Mouse (Mus musculus): ENCODE data around the gene Tatdn3.

Gene Tatdn3

DNA sequence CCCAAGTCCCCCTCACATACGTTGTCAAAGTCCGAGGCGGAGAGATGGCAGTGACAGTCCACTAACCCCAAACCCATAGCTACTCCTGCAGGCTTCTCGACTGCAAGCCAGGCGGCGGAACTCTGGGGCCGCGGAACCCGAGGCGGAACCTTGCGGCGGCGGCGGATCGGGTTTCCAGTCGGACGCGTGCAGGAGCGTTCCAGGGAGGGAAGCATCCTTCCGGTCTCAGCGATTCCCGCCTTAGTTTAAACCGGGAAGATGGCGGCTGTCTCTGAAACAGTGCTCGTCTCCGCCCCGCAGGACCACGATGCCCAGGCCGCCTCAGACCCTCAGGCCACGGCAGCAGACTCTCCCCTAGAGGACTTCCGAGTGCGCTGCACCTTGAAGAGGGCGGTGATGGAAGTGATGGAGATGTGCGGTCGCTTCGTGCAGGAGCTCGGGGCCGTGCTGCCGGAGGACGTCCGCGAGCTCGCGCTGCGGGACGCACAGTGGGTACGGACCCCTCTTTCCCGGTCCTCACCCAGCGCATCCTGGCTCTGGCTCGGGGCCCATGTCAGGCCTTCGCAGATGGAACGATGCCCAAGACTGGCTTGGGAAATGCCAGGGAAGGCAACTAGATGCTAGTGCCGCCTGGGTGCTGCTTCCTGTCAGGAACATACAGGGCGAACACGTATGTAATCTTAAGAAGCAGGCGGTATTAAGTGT is at the start of gene Tatdn3, which contains the start of gene Nsl1:
Gene Tatdn3 (minus strand): TSS at position 152 of the 705 bp plus-strand sequence.
Gene Nsl1 (plus strand): TSS at position 232 of the 705 bp plus-strand sequence.
- DNase-seq (ENCODE audit: low spot score): peak; percentile 84

DNA sequence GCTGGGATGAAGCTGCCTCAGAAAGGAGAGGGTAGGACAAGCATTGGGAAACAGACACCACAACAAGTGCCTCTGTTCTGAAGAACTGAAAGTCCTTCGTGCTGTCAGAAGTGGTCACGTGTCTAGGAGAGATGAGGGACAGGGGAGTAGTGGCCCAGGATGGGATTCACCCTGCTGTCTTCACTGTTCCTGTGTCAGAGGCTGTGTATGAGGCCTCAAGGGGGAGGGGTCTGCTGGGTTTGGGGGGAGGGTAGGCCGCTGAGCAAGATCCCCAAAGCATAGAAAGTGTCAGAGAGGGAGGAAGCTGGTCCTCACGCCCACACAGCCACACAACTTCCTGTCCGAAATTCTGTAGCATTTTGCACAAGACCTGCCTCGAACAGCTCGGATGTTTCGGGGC is 48.4 kb upstream of the Tatdn3 start:
- no peak for DNase-seq (ENCODE audit: low spot score)

DNA sequence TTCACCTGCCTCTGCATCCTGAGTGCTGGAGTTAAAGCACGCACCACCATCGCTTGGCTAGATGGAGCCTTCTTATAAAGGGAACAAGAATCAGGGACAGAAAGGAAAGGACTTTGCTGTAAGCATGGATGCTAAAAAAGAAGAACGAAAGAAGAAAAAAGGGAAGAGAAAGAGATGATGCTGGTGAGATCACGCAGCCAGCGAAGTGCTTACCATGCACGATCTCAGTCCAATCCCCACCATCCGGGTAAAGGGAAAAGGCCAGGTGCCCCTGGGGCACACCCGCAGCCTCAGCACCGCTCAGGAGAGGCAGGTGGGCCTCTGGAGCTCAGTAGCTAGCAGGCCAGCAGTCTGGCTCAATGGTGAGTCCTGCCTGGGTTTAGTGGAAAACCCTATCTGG is 47.2 kb upstream of the Tatdn3 start:
- DNase-seq (ENCODE audit: low spot score): no peak

DNA sequence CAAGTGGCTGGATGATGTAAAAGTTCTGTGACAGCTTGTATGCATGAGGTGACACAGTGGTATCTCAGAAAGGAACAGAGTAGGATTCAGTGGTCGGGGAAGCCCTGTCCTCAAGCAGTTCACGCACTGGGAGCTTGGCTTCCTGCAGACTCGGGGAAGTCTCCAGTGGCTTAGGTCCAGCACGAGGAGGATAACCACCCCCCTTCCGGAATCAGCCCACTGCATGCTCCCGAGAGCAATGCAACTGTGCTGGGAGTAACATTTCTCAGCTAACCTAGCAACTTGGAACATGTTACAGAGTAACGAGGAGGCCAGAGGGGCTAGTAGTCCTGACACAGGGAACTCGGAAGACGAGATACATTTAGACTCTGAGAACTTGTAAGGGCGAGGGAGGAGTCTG is 44.6 kb upstream of the Tatdn3 start:
- DNase-seq (ENCODE audit: low spot score): no peak

DNA sequence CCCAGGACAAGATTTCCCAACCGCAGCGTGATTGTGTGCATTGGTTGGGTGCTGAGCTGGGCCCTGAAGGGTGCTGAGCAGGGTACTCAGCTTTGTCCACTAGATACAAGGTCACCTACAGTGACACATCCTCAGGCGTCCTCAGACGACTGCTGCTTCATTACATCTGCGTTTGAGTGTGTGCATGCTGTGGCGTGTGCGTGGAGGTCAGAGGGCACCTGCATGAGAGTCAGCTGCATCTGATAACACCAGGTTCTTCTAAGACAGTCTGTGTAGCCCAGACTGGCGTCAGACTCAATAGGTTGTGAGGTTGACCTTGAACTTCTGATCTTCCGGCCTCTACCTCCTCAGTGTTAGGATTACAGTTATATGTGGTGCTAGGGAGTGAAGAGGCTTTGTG is 42.5 kb upstream of the Tatdn3 start:
- DNase-seq (ENCODE audit: low spot score): no peak

DNA sequence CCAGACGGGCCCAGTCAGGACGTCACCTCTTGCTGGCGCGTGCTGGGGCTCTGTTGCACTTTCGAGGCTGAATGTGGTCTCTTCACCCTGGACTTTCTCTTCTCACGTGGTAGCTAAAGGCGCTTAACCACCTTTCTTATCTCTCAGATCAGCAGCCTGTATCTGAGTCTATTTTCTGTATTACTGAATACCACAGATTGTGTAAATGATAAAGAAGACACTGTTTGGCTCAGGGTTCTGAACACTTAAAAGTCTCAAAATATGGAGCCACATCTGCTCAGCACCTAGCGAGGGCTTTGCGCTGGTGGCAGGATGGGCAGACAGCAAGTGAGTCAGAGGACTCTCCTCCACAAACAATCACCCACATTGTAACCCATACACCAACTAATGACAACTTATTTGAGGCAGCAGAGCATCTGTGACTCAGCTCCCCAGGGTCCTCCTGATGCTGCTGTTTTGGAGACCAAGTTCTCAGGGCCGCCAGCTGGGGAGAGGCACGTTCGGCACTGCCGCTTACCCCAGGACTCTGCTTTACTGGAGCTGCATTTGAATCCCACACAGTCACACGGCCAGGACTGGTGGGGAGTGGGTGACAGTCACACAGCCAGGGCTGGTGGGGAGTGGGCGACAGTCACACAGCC is 40.1 kb upstream of the Tatdn3 start:
- DNase-seq (ENCODE audit: low spot score): no peak

DNA sequence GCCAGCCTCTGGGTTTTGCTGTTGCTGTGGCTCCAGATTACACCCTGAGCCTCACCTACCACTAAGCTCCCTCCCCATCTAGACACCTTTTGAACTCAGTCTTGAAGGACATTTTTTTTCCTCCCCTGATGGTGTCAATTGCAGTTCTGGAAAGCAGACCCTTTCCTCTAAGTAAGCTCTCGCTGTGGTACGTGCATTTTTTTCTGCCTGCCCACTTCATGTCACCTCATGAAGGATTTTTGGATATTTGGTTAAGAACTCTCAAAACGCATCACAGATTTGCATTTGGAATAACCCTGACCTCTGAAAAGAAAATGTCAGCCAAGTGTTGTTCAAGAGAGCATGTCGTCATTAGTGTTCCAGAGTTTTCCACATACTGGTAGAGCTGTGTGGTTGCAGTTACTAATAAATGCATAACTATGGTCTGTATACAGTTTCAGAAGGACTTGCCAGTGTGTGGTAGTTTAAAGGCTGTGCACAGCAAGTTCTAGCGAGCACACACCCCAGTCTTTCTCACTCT is 37.1 kb upstream of the Tatdn3 start:
- no peak for DNase-seq (ENCODE audit: low spot score)

DNA sequence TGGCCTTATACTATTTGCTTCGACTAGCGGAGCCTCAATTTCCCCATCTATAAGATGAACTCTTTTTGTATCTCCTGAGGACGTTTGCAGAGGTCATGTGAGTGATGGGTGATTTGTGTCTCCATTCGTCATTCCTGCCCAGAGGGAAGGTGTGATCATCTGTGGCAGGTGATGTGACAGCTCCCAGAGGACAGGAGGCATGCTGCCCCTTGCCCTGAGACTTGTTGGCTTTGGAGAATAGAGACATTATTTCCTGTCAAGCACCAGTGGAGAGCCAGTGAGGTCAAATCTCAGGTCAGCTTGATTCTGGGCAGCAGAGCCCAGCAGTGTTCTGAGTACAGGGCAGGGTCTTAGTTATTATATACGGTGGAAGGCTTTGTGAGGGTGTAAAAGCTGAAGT is 36.4 kb upstream of the Tatdn3 start:
- DNase-seq (ENCODE audit: low spot score): no peak

DNA sequence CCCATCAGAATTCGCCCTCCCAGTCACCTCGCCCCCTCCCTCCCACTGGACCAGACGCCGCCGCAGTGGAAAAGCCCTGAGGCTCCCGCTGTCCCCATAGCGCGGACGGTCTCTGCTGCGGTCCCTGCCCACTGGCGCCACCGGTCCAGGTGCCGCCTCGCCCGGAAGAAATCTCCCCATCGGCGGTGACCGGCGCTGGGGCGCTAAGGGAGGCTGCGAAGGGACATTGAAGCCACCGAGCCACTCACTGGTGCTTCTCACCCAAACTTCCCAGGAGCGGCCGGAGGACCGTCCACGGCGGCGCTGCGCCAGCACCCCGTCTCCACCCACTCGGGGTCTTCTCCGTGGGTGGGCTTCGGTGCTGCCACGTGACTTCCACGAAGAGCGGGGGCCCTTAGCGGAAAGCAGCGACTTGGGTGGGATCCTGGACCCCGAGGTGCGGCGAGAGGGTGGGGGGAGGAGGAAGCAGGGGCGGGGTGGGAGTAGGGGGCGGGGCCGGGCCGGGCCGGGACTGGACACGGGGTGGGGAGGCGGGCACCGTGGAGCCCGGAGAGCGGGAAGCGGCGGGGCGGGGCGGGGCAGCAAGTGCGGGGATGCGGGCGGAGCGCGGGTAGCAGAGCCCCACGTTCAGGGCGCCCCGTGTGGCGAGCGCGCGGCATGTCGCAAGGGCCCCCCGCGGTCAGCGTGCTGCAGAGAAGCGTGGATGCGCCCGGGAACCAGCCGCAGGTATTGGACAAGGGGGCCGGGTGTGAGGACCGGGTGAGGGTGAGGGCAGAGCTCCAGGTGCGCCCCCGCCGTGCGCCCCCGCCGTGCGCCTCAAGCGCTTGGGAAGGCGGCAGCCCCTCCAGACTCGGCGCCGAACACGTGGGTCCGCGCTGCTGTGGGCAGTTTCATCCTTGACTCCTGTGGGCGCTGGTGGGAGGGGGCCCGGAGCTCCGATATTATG is 35.3 kb upstream of the Tatdn3 start, which contains the start of gene Batf3:
Gene Batf3 (plus strand): TSS at position 46 of the 946 bp plus-strand sequence.
- DNase-seq (ENCODE audit: low spot score): no peak

DNA sequence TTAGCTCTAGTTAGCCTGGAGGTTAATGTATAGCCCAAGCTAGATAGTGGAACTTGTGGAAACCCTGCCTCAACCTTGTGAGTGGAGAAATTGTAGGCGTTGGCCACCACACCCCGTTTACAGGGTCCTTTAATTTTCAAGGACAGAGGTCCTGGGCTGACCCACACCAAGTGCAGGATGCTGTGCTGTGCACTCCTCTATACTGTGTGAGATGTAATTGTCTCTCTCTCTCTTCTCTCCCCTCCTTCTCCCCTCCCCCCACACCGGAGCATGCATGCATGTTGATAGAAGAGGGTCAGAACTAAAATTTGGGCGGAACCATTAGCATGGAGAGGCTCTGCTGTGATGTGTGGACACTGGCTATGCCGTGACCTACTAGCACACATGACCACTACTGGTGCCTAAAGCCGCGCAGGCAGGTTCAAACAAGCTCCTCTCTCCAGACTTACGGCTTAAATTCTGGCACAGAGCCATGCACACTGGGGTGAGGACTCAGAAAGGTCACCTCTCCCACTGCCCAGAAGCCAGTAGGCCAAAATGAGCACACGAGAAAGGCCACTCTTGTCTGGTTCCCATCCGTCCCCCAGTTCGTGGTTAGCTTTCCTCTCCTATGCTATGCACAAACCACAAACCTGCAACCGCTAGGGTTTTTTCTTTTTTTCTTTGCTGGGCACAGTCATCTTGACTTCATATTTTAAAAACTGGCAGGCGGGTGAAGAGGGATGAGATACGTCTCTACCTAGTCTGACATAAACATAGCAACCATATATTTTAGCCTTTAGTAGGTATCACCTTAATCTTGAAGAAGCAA is 34.3 kb upstream of the Tatdn3 start:
- no peak for DNase-seq (ENCODE audit: low spot score)

DNA sequence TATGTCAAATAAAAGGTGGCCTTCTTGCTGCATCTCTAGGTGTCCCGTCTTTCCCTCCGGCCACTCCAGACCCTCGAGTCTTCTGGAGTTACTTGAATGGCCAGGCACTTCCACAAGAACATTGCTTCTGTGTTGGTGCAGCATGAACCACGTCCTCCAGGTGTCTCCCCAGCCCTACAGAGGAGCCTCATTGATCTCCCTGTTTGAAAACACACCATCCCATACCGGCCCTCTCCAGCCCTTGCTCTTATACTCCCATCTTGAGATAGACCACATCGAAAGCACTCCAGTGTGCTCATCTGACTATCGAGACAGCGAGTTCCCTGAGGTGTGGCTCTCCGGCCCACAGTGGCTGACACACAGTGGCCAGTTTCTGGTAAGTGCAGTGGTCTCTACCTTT is 32.3 kb upstream of the Tatdn3 start:
- no peak for DNase-seq (ENCODE audit: low spot score)

DNA sequence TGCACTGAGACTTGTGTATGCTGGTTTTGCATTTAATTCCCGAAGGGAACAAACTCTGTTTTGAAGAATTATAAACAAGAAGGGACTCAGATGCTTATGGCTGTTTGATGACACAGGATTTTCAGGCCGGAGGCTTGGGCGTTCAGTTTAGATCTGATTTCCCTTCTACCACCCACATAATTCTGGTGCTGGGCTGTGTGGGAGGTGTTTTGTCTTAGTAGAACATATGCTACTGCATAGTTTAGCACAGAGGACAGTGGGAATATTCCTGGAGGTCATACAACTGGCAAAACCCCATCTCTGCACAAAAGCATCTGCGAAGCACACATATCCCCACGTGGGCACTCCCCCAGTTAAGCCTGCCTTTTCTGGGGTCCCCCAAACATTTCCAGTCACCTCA is 30.8 kb upstream of the Tatdn3 start:
- no peak for DNase-seq (ENCODE audit: low spot score)

DNA sequence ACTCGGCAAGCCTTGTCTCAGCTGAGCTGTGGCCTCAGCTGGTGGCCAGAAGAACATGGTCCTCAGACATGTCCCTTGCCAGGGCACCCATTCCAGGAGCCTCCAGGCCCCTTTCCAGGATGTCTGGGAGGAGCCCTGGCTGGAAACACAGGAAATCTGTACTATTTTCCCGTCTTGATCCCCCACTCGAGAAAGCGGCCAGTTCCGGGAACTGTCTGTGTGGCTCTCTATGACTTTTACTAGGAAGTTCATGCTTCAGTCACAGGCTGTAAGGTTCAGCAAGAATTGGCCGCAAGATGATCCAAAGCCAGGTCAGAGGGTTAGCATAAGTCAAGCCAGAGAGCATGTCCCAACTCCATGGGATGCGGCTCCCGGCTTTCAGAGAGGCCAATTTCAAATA is 29.3 kb upstream of the Tatdn3 start:
- peak; percentile 11 for DNase-seq (ENCODE audit: low spot score)

DNA sequence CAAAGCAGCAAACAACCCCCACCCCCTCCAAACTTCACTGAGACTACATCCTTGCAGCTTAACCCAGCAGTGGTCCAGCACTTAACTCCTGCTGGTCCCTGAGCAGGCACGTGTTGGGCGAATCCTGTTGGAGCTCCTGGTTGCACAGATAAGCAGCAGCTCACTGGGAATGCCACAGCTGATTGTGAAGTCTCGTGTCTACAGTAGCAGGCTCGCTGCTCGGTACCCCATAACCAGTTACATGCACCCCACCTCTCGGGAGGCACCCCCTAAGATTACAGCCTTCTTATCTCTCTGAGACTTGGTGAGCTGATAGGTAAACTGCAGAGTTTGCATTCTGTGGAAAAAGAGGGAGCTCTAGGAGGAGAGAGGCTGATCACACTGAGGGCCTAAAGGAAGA is 26.6 kb upstream of the Tatdn3 start:
- no peak for DNase-seq (ENCODE audit: low spot score)

DNA sequence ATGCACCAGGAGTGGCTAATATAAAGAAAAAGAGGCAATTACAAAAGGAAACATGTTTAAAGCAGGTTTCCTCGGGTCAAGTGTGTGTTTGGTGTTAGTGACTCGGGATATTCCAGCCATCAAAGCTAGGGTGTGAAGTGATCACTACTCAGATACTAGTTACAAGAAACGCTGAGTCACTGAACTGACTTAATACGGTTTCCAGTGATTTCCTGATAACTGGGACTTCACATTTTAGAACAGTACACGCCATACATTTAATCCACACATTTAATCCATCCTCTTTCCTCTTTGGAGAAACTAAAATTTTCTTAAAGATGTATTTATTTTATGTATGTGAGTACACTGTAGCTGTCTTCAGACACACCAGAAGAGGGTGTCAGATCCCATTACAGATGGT is 25.2 kb upstream of the Tatdn3 start:
- no peak for DNase-seq (ENCODE audit: low spot score)

DNA sequence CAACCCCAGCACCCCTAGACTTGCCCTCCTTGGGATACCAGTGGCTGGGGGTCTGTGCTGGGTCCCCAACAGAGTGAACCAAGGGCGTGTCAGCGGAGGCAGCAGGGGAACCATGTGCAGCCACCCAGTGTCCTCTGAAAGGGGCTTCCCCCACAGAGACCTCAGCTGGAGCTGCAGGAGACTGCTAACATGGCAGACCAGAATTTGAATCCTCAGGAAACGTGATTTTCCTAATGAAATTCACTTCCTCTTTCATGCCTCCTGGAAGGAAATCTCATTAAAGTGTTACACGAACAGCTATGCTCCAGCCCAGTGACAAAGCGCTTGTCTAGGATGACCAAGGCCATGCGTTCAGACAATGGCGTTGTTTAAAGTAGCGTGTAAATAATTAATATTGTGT is 24.2 kb upstream of the Tatdn3 start:
- no peak for DNase-seq (ENCODE audit: low spot score)

DNA sequence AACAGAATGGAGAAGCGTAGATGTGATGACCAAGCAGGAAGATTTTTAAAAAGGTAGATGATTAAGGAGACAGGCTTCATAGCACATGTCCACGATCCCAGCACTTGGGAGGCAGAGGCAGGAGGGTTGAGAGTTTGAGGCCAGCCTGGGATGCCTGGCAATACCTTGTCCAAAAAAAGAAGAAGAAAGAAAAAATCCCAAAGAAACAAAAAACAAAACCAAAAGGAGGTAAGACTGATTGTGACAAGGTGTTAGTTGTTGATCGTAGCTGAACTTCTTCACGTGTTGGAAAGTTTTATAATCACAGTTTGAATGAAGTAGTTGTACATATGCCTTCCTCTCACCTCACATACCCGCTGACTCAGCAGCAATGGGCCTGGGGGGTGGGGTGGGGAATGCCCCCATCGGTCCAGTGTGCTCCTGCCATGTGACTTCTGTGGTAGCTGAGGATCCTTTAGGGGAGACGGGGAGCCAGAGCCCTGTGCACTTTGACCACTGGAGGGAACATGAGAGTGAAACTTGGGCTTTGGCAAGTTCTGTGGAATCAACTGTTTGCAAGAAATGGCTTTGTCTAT is 23.7 kb upstream of the Tatdn3 start:
- DNase-seq (ENCODE audit: low spot score): no peak

DNA sequence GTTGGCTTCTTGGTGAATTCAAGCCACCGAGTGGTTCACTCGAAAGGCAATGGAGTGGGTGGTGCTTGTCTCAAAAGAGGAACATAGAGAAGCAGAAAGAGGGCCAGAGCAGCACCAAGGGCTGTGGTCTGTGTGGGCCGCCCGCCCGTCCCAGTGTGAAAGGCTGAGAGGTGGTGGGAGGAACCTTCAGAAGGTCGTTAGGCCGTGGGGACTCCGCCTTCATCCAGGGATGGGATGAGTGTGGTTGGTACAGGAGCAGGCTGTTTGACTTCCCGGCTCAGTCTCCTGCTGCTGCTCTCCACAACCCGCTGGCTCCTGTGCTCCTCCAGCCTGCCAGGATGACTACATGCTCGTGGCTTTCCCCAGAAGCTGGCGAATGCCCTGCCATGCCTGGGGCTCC is 22.9 kb upstream of the Tatdn3 start:
- no peak for DNase-seq (ENCODE audit: low spot score)

DNA sequence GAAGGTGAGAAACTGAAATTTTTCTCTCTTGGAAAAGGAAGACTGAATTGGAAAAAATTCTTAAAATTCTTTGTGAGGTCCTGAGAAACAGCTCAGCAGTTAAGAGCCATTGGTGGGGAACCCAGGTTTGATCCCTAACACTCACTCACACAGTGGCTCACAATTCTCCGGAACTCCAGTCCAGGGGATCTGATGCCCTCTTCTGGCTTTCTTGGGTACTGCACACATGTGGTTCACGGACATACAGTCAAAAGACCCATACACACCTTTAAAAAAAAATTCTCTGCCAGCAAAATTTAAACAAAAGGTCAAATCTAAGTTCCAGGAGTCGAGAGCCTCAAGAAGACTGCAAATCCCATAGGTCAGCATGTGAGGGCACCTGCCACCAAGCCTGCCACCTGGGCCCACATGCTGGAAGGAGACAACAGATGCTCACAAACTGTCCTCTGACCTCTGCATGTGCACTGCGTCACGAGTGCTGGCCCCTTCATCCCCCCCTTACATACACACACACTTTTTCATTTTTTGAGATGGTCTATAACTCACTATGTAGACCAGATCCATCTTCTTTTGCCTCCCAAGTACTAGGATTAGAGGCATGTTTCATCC is 22.3 kb upstream of the Tatdn3 start:
- DNase-seq (ENCODE audit: low spot score): no peak

DNA sequence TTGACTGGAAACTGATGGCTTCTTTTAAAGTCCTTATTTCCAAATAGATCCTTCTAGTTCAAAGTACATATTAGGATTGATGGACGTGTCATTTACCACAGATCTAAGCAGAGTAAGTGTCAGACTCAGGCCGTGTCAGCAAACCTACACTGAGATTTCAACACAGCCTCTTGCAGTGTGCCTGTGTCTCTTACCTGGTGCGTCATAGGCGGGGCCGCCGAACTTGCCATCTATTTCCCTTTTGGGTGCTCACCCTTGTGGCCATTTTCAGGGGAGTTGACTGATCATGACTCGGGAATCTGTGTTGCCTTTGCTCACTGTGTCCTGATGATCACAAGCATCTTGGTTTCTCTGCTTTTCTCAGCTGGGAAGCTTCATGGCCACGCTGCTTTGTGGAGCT is 20.5 kb upstream of the Tatdn3 start:
- no peak for DNase-seq (ENCODE audit: low spot score)
